Mouse (Mus musculus): ENCODE results near the gene Rad51b. TPM values are rescaled to one million over a fixed set of nuclear protein-coding genes. Genes with fewer than 3 reads are reported as not detected.

Gene Rad51b
- polyA plus RNA-seq, 1 experiment from 2014 or later: 10.0 TPM

GRCm38 (mm10) chr12:79560893-79561292 lies 263.8 kb downstream of the Rad51b start:
- H3K9me3 ChIP-seq (ENCODE audit: control insufficient read depth, low read length): no peaks in the 10 kb centered on the region
- no peak for ATAC-seq (replicated peaks; ENCODE audit: low FRiP score, low TSS enrichment, low read depth)
- H3K27ac ChIP-seq (ENCODE audit: low read depth): no peak overlapping the region
- H3K4me2 ChIP-seq (ENCODE audit: low read length): no peak overlapping the region
- DNase-seq (ENCODE audit: low spot score): no peak
- 86% methylated on average over 4 of the region's 4 CpGs for WGBS
- no peaks in the 10 kb centered on the region for H3K4me1 ChIP-seq (replicated peaks; ENCODE audit: control insufficient read depth, insufficient read depth, low read length)
- H3K4me3 ChIP-seq (ENCODE audit: low read depth, low read length): no peak overlapping the region
- H3K27me3 ChIP-seq (replicated peaks; ENCODE audit: control insufficient read depth, insufficient read depth, low read length): no peaks in the 10 kb centered on the region
- H3K9ac ChIP-seq (ENCODE audit: low read length): no peak overlapping the region
- H3K36me3 ChIP-seq (ENCODE audit: control insufficient read depth, insufficient read depth, low read length): no peaks in the 10 kb centered on the region

GRCm38 (mm10) chr12:79574159-79575040 lies 277.3 kb downstream of the Rad51b start:
- Histone ChIP-seq H3K27ac (ENCODE audit: low read depth) (peak overlapping the region; percentile 22; the same call in 1 of the 2 replicates), H3K4me2 (ENCODE audit: low read length) (no peak overlapping the region), H3K27me3 (replicated peaks; ENCODE audit: control insufficient read depth, insufficient read depth, low read length) (no peaks in the 10 kb centered on the region), H3K4me1 (replicated peaks; ENCODE audit: control insufficient read depth, insufficient read depth, low read length) (no peaks in the 10 kb centered on the region), H3K4me3 (ENCODE audit: low read depth, low read length) (no peak overlapping the region), H3K9ac (ENCODE audit: low read length) (no peak overlapping the region), H3K9me3 (ENCODE audit: control insufficient read depth, low read length) (0 out of 2 replicates have a peak, but pooled peaks cover 5% of the 10 kb centered on the region), H3K36me3 (ENCODE audit: control insufficient read depth, insufficient read depth, low read length) (no peaks in the 10 kb centered on the region)
- DNase-seq (ENCODE audit: low spot score) (no peak), ATAC-seq (replicated peaks; ENCODE audit: low FRiP score, low TSS enrichment, low read depth) (no peak)
- WGBS: 76% methylated on average over 6 of the region's 6 CpGs

- Histone ChIP-seq H3K9me3 (ENCODE audit: control insufficient read depth, low read length) (0 out of 2 replicates have a peak, but pooled peaks cover 5% of the 10 kb centered on the region), H3K9ac (ENCODE audit: low read length) (no peak overlapping the region), H3K27ac (ENCODE audit: low read depth) (peak overlapping the region; percentile 22; the same call in 1 of the 2 replicates), H3K4me3 (ENCODE audit: low read depth, low read length) (no peak overlapping the region), H3K27me3 (replicated peaks; ENCODE audit: control insufficient read depth, insufficient read depth, low read length) (no peaks in the 10 kb centered on the region), H3K4me1 (replicated peaks; ENCODE audit: control insufficient read depth, insufficient read depth, low read length) (no peaks in the 10 kb centered on the region), H3K4me2 (ENCODE audit: low read length) (no peak overlapping the region), H3K36me3 (ENCODE audit: control insufficient read depth, insufficient read depth, low read length) (no peaks in the 10 kb centered on the region)
- DNase-seq (ENCODE audit: low spot score): no peak
- 81% methylated on average over 7 of the region's 7 CpGs for WGBS
- ATAC-seq (replicated peaks; ENCODE audit: low FRiP score, low TSS enrichment, low read depth): no peak
Observed at GRCm38 (mm10) chr12:79575041-79575541, 278.0 kb downstream of the Rad51b start.

- 93% methylated on average over 2 of the region's 2 CpGs for WGBS
- ATAC-seq (replicated peaks; ENCODE audit: low FRiP score, low TSS enrichment, low read depth): no peak
Observed at GRCm38 (mm10) chr12:79577525-79577924, 280.4 kb downstream of the Rad51b start.

GRCm38 (mm10) chr12:79579018-79579585 lies 282.0 kb downstream of the Rad51b start:
- H3K4me3 ChIP-seq (ENCODE audit: low read depth, low read length): no peak overlapping the region
- no peak overlapping the region for H3K27ac ChIP-seq (ENCODE audit: low read depth)
- no peaks in the 10 kb centered on the region for H3K4me1 ChIP-seq (replicated peaks; ENCODE audit: control insufficient read depth, insufficient read depth, low read length)
- no peaks in the 10 kb centered on the region for H3K27me3 ChIP-seq (replicated peaks; ENCODE audit: control insufficient read depth, insufficient read depth, low read length)
- H3K36me3 ChIP-seq (ENCODE audit: control insufficient read depth, insufficient read depth, low read length): no peaks in the 10 kb centered on the region
- no peak overlapping the region for H3K9ac ChIP-seq (ENCODE audit: low read length)
- 88% methylated on average over 6 of the region's 6 CpGs for WGBS
- H3K9me3 ChIP-seq (ENCODE audit: control insufficient read depth, low read length): no peaks in the 10 kb centered on the region
- no peak for ATAC-seq (replicated peaks; ENCODE audit: low FRiP score, low TSS enrichment, low read depth)
- DNase-seq (ENCODE audit: low spot score): no peak
- H3K4me2 ChIP-seq (ENCODE audit: low read length): no peak overlapping the region

More at GRCm38 (mm10) chr12:79577525-79577924, 280.4 kb downstream of the Rad51b start:
- no peak for DNase-seq (ENCODE audit: low spot score)
- Histone ChIP-seq H3K9ac (ENCODE audit: low read length) (no peak overlapping the region), H3K27me3 (replicated peaks; ENCODE audit: control insufficient read depth, insufficient read depth, low read length) (no peaks in the 10 kb centered on the region), H3K27ac (ENCODE audit: low read depth) (no peak overlapping the region), H3K36me3 (ENCODE audit: control insufficient read depth, insufficient read depth, low read length) (no peaks in the 10 kb centered on the region), H3K4me1 (replicated peaks; ENCODE audit: control insufficient read depth, insufficient read depth, low read length) (no peaks in the 10 kb centered on the region), H3K4me3 (ENCODE audit: low read depth, low read length) (no peak overlapping the region), H3K9me3 (ENCODE audit: control insufficient read depth, low read length) (no peaks in the 10 kb centered on the region), H3K4me2 (ENCODE audit: low read length) (no peak overlapping the region)

GRCm38 (mm10) chr12:79579837-79580236 lies 282.8 kb downstream of the Rad51b start:
- no peaks in the 10 kb centered on the region for H3K27me3 ChIP-seq (replicated peaks; ENCODE audit: control insufficient read depth, insufficient read depth, low read length)
- H3K4me3 ChIP-seq (ENCODE audit: low read depth, low read length): no peak overlapping the region
- H3K27ac ChIP-seq (ENCODE audit: low read depth): no peak overlapping the region
- H3K9me3 ChIP-seq (ENCODE audit: control insufficient read depth, low read length): no peaks in the 10 kb centered on the region
- H3K36me3 ChIP-seq (ENCODE audit: control insufficient read depth, insufficient read depth, low read length): no peaks in the 10 kb centered on the region
- no peak overlapping the region for H3K4me2 ChIP-seq (ENCODE audit: low read length)
- no peaks in the 10 kb centered on the region for H3K4me1 ChIP-seq (replicated peaks; ENCODE audit: control insufficient read depth, insufficient read depth, low read length)
- DNase-seq (ENCODE audit: low spot score): no peak
- no peak for ATAC-seq (replicated peaks; ENCODE audit: low FRiP score, low TSS enrichment, low read depth)
- no peak overlapping the region for H3K9ac ChIP-seq (ENCODE audit: low read length)
- WGBS: 95% methylated on average over 6 of the region's 6 CpGs

- no peak overlapping the region for H3K4me3 ChIP-seq (ENCODE audit: low read depth, low read length)
- H3K27me3 ChIP-seq (replicated peaks; ENCODE audit: control insufficient read depth, insufficient read depth, low read length): no peaks in the 10 kb centered on the region
- H3K4me1 ChIP-seq (replicated peaks; ENCODE audit: control insufficient read depth, insufficient read depth, low read length): no peaks in the 10 kb centered on the region
- no peak overlapping the region for H3K27ac ChIP-seq (ENCODE audit: low read depth)
- DNase-seq (ENCODE audit: low spot score): no peak
- no peak overlapping the region for H3K4me2 ChIP-seq (ENCODE audit: low read length)
- ATAC-seq (replicated peaks; ENCODE audit: low FRiP score, low TSS enrichment, low read depth): no peak
- 83% methylated on average over 6 of the region's 6 CpGs for WGBS
- no peaks in the 10 kb centered on the region for H3K36me3 ChIP-seq (ENCODE audit: control insufficient read depth, insufficient read depth, low read length)
- H3K9ac ChIP-seq (ENCODE audit: low read length): no peak overlapping the region
- H3K9me3 ChIP-seq (ENCODE audit: control insufficient read depth, low read length): no peaks in the 10 kb centered on the region
Observed at GRCm38 (mm10) chr12:79584556-79585307, 287.6 kb downstream of the Rad51b start.

GRCm38 (mm10) chr12:79585336-79585735 lies 288.3 kb downstream of the Rad51b start:
- Histone ChIP-seq H3K9ac (ENCODE audit: low read length) (no peak overlapping the region), H3K4me2 (ENCODE audit: low read length) (no peak overlapping the region), H3K9me3 (ENCODE audit: control insufficient read depth, low read length) (no peaks in the 10 kb centered on the region), H3K4me1 (replicated peaks; ENCODE audit: control insufficient read depth, insufficient read depth, low read length) (no peaks in the 10 kb centered on the region), H3K27ac (ENCODE audit: low read depth) (no peak overlapping the region), H3K27me3 (replicated peaks; ENCODE audit: control insufficient read depth, insufficient read depth, low read length) (no peaks in the 10 kb centered on the region), H3K36me3 (ENCODE audit: control insufficient read depth, insufficient read depth, low read length) (no peaks in the 10 kb centered on the region), H3K4me3 (ENCODE audit: low read depth, low read length) (no peak overlapping the region)
- no peak for DNase-seq (ENCODE audit: low spot score)
- 87% methylated on average over 2 of the region's 2 CpGs for WGBS
- ATAC-seq (replicated peaks; ENCODE audit: low FRiP score, low TSS enrichment, low read depth): no peak
